Mouse (Mus musculus): ENCODE data around the gene Apol8.

DNA sequence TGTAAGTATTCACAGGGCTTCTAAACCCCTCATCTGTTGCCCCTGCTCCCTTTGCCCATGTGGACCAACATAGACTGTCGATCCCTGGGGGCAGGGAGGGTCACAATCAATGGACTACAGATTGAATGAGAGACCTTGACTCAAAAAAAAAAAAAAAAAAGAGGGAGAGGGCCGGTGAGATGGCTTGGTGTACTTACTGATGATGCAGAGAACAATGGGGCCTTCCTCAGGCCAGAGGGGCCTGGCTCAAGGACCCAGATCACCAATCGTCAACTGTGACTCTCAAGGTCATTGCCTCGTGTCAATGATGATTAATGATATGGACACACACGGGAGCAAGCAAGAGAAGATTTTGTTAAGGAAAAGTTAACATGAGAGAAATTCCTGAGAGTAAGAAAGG lies 12.2 kb downstream of the Apol8 start:
- TF ChIP-seq POLR2A (IDR thresholded peaks at IDR 0.05; ENCODE audit: control insufficient read depth, extremely low read depth, insufficient read depth, low read length, poor library complexity) (no peak), CTCF (IDR thresholded peaks at IDR 0.05; ENCODE audit: borderline replicate concordance, control insufficient read depth, extremely low read depth, insufficient read depth, low read length, poor library complexity) (no peak)

Data from thymus, adult 2 months (tissue).